In the genomic region with DNA sequence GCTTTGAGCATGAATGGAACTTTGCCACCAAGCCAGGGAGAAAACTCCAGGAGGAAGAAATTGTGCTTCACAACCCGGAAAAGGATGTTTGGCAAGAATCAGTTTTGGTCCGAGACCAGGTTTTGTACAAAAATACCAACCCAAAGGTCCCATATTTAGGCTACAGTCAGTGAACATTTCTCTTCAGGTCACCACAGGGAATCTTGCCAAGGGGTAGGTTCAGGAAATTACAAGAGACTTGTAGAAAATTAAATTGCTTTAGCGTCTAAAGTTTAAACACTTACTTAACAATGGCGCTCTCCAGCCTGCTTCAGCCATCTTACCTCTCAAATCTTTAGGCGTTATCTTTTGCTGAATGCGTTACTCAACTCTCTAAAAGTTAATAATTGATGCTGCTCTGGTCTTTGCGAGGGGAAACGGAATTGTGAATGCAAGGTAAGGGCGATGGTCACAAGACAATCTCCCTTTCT, we compare ENCODE assay signal across 8 mouse cellular contexts. TPM values are rescaled to one million over a fixed set of nuclear protein-coding genes. Genes with fewer than 3 reads are reported as not detected.
DNase-seq lines count a peak whose midpoint lies in the region; ATAC-seq and TF ChIP-seq lines count a peak whose summit lies in the region.

No protein-coding gene starts in this region.

- H3K9me3 ChIP-seq in erythroblast, embryonic 14.5 days (ENCODE audit: control insufficient read depth, low read length), result no peaks in the 10 kb centered on the region
- H3K9me3 ChIP-seq in hindbrain, embryonic 13.5 days, result no peaks in the 10 kb centered on the region
- no peaks in the 10 kb centered on the region for H3K9me3 ChIP-seq in liver, embryonic 16.5 days (replicated peaks; ENCODE audit: control insufficient read depth, low read length)

- H3K27me3 ChIP-seq in thymus, adult 2 months (ENCODE audit: control insufficient read depth, insufficient read depth, low read length), result no peaks in the 10 kb centered on the region
- H3K27me3 ChIP-seq in erythroblast, embryonic 14.5 days (ENCODE audit: control insufficient read depth), result no peaks in the 10 kb centered on the region
- H3K27me3 ChIP-seq in hindbrain, embryonic 13.5 days, result no peaks in the 10 kb centered on the region
- H3K27me3 ChIP-seq in liver, embryonic 16.5 days (ENCODE audit: control insufficient read depth, insufficient read depth, low read depth, low read length), result no peaks in the 10 kb centered on the region

- no peak overlapping the region for H3K27ac ChIP-seq in thymus, adult 2 months (ENCODE audit: control insufficient read depth, insufficient read depth, low read length)
- no peak overlapping the region for H3K27ac ChIP-seq in hindbrain, embryonic 13.5 days
- H3K27ac ChIP-seq in liver, embryonic 16.5 days (ENCODE audit: low read length), result peak overlapping the region; percentile 69

- ATAC-seq in hindbrain, embryonic 13.5 days (ENCODE audit: low FRiP score), result no peak
- peak; percentile 40 for ATAC-seq in liver, embryonic 16.5 days (ENCODE audit: low read depth)

- H3K4me1 ChIP-seq in thymus, adult 2 months (replicated peaks; ENCODE audit: control insufficient read depth, insufficient read depth, low read length), result peaks cover 2% of the 10 kb centered on the region; the same call in 1 of the 2 replicates
- peaks cover 19% of the 10 kb centered on the region for H3K4me1 ChIP-seq in erythroblast, embryonic 14.5 days (ENCODE audit: control insufficient read depth)
- H3K4me1 ChIP-seq in hindbrain, embryonic 13.5 days (replicated peaks), result peaks cover 36% of the 10 kb centered on the region
- H3K4me1 ChIP-seq in liver, embryonic 16.5 days (ENCODE audit: control insufficient read depth, low read depth, low read length), result peaks cover 5% of the 10 kb centered on the region; the same call in 1 of the 2 replicates

- no peak for TF ChIP-seq POLR2A in thymus, adult 2 months (IDR thresholded peaks at IDR 0.05; ENCODE audit: control insufficient read depth, extremely low read depth, insufficient read depth, low read length, poor library complexity)

- peak overlapping the region; percentile 89 for H3K4me3 ChIP-seq in thymus, adult 2 months (ENCODE audit: control insufficient read depth, insufficient read depth, low read length)
- peak overlapping the region; percentile 93 for H3K4me3 ChIP-seq in erythroblast, embryonic 14.5 days (replicated peaks)
- H3K4me3 ChIP-seq in hindbrain, embryonic 13.5 days, result peak overlapping the region; percentile 94
- peak overlapping the region; percentile 90 for H3K4me3 ChIP-seq in liver, embryonic 16.5 days (ENCODE audit: low read depth, low read length)

- WGBS in thymus, adult 2 months, result 3% methylated on average over 9 of the region's 9 CpGs
- 26% methylated on average over 9 of the region's 9 CpGs for WGBS in hindbrain, embryonic 13.5 days
- WGBS in liver, embryonic 16.5 days (ENCODE audit: insufficient replicate concordance), result 14% methylated on average over 9 of the region's 9 CpGs

- no peak for TF ChIP-seq CTCF in thymus, adult 2 months (IDR thresholded peaks at IDR 0.05; ENCODE audit: borderline replicate concordance, control insufficient read depth, extremely low read depth, insufficient read depth, low read length, poor library complexity)

- H3K9ac ChIP-seq in hindbrain, embryonic 13.5 days, result peak overlapping the region; percentile 95
- H3K9ac ChIP-seq in liver, embryonic 16.5 days (ENCODE audit: low read depth, low read length), result peak overlapping the region; percentile 89

- peak overlapping the region; percentile 64 for H3K4me2 ChIP-seq in hindbrain, embryonic 13.5 days
- H3K4me2 ChIP-seq in liver, embryonic 16.5 days (ENCODE audit: low read depth, low read length), result peak overlapping the region; percentile 90

- H3K36me3 ChIP-seq in thymus, adult 2 months (ENCODE audit: control insufficient read depth, insufficient read depth, low read length), result no peaks in the 10 kb centered on the region
- H3K36me3 ChIP-seq in erythroblast, embryonic 14.5 days (ENCODE audit: control insufficient read depth), result no peaks in the 10 kb centered on the region
- no peaks in the 10 kb centered on the region for H3K36me3 ChIP-seq in hindbrain, embryonic 13.5 days
- H3K36me3 ChIP-seq in liver, embryonic 16.5 days (ENCODE audit: control insufficient read depth, insufficient read depth), result no peaks in the 10 kb centered on the region

- DNase-seq in thymus, adult 2 months, result no peak
- DNase-seq in thymus, postnatal 14 days, result no peak
- peak; percentile 21 for DNase-seq in skeletal muscle tissue, adult 2 months (ENCODE audit: low read depth, low spot score)
- DNase-seq in right cerebral cortex, postnatal 36 days (ENCODE audit: low spot score in 2 of 2), result no peak
- DNase-seq in spleen, postnatal 4 days (ENCODE audit: low spot score in 2 of 2), result no peak

RNA-seq across cellular contexts. Expression of gene Snx4, which starts 0.6 kb away (rescaled TPM):
- polyA plus RNA-seq in thymus, adult 2 months (2012; rRNA removed), result 16.3 and 17.3 TPM in 2 replicates
- 0.08 and 0.37 TPM in 2 replicates for polyA plus RNA-seq in erythroblast, embryonic 14.5 days (2012)
- 82.6 and 86.3 TPM in 2 replicates for polyA plus RNA-seq in hindbrain, embryonic 13.5 days (2015; fragmentation: Nextera tagmentation; extraction: Ambion mirVana)
- 20.4 and 23.6 TPM in 2 replicates for polyA plus RNA-seq in liver, embryonic 16.5 days (2015; fragmentation: Nextera tagmentation; extraction: Ambion mirVana)

Comparison
In these comparisons a context has a peak if more than half of its experiments do, and no peak if none do; other contexts are left out.
1. RNA of gene Snx4, which starts 0.6 kb away (polyA plus RNA-seq): 82.6 to 86.3 TPM in hindbrain, embryonic 13.5 days, 20.4 to 23.6 TPM in liver, embryonic 16.5 days and 16.3 to 17.3 TPM in thymus, adult 2 months; 0.08 to 0.37 TPM in erythroblast, embryonic 14.5 days; every median in the first group is over 10 times any median in the second.
2. Peak in every context shown above with its lines, with median percentiles within 50 percentile points of each other: H3K4me3 ChIP-seq.